Mouse (Mus musculus): ENCODE measurements at regions not wholly inside any gene's neighbourhood (a gene's known extent, or its start where the extent isn't known, plus 50 kb on each side); places are given as distances from the start of the nearest gene placed in this dataset.

- no peak for TF ChIP-seq CTCF (IDR thresholded peaks at IDR 0.05; ENCODE audit: low read depth)
- TF ChIP-seq EP300 (IDR thresholded peaks at IDR 0.05; ENCODE audit: low read depth): no peak
These were observed 404.0 kb downstream of the Insc start for GRCm38 (mm10) chr7:115147352-115147977.
